Mouse (Mus musculus) gonadal fat pad, adult 2 months (tissue): ENCODE data around the gene Dock4. TPM values are rescaled to one million over a fixed set of nuclear protein-coding genes. Genes with fewer than 3 reads are reported as not detected.

Experiments used
- DNase-seq: peaks from one replicate; pipeline ENCODE4 v3.0.0-alpha.2; 2012; ENCODE audit warnings: low read depth
- polyA plus RNA-seq: library from polyadenylated mRNA; depleted of rRNA; stranded (reverse); fragments of >200 nt; gene quantifications from 2 replicates; pipeline ENCODE4 v1.2.3, GENCODE M21; 2012; rRNA removed

Dock4 gene
- polyA plus RNA-seq, 1 experiment: 7.0 TPM

DNA sequence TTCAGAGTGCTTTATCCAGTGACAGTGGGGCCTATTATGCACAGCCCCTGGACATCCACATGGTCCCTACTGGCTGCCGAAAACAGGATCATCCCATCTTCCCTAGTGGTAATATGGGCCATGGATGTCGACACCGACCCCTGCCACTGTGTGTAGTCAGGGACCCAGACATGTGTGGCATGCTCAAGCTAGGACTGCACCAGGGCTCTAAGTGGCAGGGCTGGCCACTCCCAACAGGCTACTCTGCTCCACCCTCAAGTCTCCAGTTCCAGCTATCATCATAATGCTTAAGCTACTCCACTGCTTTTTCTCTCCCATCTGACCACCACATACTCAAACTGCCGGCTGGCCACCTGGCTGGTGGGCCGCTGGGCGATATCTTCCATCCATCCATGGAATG, 439.6 kb downstream of the Dock4 start:
- no peak for DNase-seq

GRCm38 (mm10) chr12:40887496-40887895, 441.7 kb downstream of the Dock4 start:
- no peak for DNase-seq

- DNase-seq: peak; percentile 16
Observed at GRCm38 (mm10) chr12:40888261-40888791, 442.6 kb downstream of the Dock4 start.

- DNase-seq: no peak
Observed at GRCm38 (mm10) chr12:40888829-40889228, 443.1 kb downstream of the Dock4 start.

DNA sequence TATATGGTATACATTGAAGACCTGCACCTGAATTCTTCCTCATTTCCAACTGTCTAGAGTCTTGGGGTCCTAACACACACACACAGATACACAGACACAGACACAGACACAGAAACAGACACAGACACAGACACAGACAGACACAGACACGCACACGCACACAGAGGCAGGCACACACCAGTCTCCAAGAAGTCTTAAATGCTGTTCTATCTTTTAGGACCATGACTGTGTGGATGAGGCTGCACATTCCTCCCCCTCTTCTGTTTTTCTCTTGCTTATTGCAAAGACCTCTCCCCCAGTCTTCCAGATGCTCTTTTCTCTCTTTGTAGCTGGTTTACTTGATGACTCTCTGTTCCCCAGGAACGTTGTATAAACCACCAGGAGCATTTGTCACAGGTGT, 443.8 kb downstream of the Dock4 start:
- no peak for DNase-seq

- DNase-seq: no peak
Observed at GRCm38 (mm10) chr12:40891168-40891567, 445.4 kb downstream of the Dock4 start.

GRCm38 (mm10) chr12:40893741-40894140, 448.0 kb downstream of the Dock4 start:
- DNase-seq: no peak

DNA sequence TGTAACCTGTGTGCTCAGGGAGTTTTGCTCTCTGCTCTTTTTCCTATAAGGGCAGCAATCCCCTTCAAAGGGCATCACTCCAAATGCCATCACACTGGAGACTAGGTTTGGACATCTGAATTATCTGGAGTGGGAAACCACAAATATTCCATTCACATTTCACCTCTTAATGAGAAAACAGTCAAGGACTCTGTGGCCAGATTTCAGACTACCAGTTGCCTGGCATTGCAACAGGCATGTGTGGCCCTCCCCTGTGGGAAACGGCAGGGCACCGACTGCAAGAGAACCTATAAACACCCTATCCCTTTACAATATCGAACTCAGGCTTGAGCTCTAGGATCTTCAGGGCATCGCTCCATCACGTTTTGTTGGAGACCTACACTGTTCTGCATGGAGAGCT, 448.9 kb downstream of the Dock4 start:
- no peak for DNase-seq

Other genes starting within 250 kb of the Dock4 start
- gene Lsmem1, start 246.5 kb upstream of the Dock4 start, polyA plus RNA-seq: not detected in 2 replicates
- 19.5 and 35.2 TPM in 2 replicates for gene Ifrd1, start 197.4 kb upstream of the Dock4 start, polyA plus RNA-seq
- 8.6 and 8.9 TPM in 2 replicates for gene Zfp277, start 50 bp upstream of the Dock4 start, polyA plus RNA-seq